Mouse (Mus musculus): ENCODE data around the gene Raly. TPM values are rescaled to one million over a fixed set of nuclear protein-coding genes. Genes with fewer than 3 reads are reported as not detected.

Raly gene
- polyA plus RNA-seq, 1 experiment from 2014 or later, result 20.5 TPM

GRCm38 (mm10) chr2:154751924-154752323 lies 39.0 kb upstream of the Raly start:
- no peak overlapping the region for H3K4me3 ChIP-seq (ENCODE audit: low read depth, low read length)
- no peak for ATAC-seq
- no peak overlapping the region for H3K4me2 ChIP-seq (replicated peaks; ENCODE audit: low read depth)
- no peak overlapping the region for H3K27ac ChIP-seq (ENCODE audit: low read depth, low read length)
- H3K36me3 ChIP-seq (ENCODE audit: control insufficient read depth, insufficient read depth), result no peaks in the 10 kb centered on the region
- no peaks in the 10 kb centered on the region for H3K4me1 ChIP-seq (replicated peaks; ENCODE audit: control insufficient read depth, insufficient read depth, low read length)
- H3K9ac ChIP-seq (ENCODE audit: low read depth, low read length), result no peak overlapping the region
- WGBS, result 51% methylated on average over 8 of the region's 8 CpGs
- no peaks in the 10 kb centered on the region for H3K27me3 ChIP-seq (replicated peaks; ENCODE audit: control insufficient read depth, insufficient read depth, low read length)
- H3K9me3 ChIP-seq (ENCODE audit: control insufficient read depth), result no peaks in the 10 kb centered on the region
- TF ChIP-seq CTCF (IDR thresholded peaks at IDR 0.05; ENCODE audit: low read depth), result no peak

GRCm38 (mm10) chr2:154754068-154754560 lies 36.8 kb upstream of the Raly start:
- no peaks in the 10 kb centered on the region for H3K27me3 ChIP-seq (replicated peaks; ENCODE audit: control insufficient read depth, insufficient read depth, low read length)
- H3K4me2 ChIP-seq (replicated peaks; ENCODE audit: low read depth), result no peak overlapping the region
- no peaks in the 10 kb centered on the region for H3K36me3 ChIP-seq (ENCODE audit: control insufficient read depth, insufficient read depth)
- no peaks in the 10 kb centered on the region for H3K9me3 ChIP-seq (ENCODE audit: control insufficient read depth)
- WGBS, result 86% methylated on average over 2 of the region's 2 CpGs
- no peak for ATAC-seq
- no peak overlapping the region for H3K4me3 ChIP-seq (ENCODE audit: low read depth, low read length)
- no peak overlapping the region for H3K9ac ChIP-seq (ENCODE audit: low read depth, low read length)
- no peak for TF ChIP-seq CTCF (IDR thresholded peaks at IDR 0.05; ENCODE audit: low read depth)
- H3K4me1 ChIP-seq (replicated peaks; ENCODE audit: control insufficient read depth, insufficient read depth, low read length), result no peaks in the 10 kb centered on the region
- H3K27ac ChIP-seq (ENCODE audit: low read depth, low read length), result no peak overlapping the region

- TF ChIP-seq CTCF (IDR thresholded peaks at IDR 0.05; ENCODE audit: low read depth), result peak; percentile 60
- H3K4me3 ChIP-seq (ENCODE audit: low read depth, low read length), result no peak overlapping the region
- H3K27me3 ChIP-seq (replicated peaks; ENCODE audit: control insufficient read depth, insufficient read depth, low read length), result no peaks in the 10 kb centered on the region
- H3K9me3 ChIP-seq (ENCODE audit: control insufficient read depth), result no peaks in the 10 kb centered on the region
- H3K4me2 ChIP-seq (replicated peaks; ENCODE audit: low read depth), result no peak overlapping the region
- H3K4me1 ChIP-seq (replicated peaks; ENCODE audit: control insufficient read depth, insufficient read depth, low read length), result no peaks in the 10 kb centered on the region
- 67% methylated on average over 6 of the region's 6 CpGs for WGBS
- H3K36me3 ChIP-seq (ENCODE audit: control insufficient read depth, insufficient read depth), result no peaks in the 10 kb centered on the region
- H3K9ac ChIP-seq (ENCODE audit: low read depth, low read length), result no peak overlapping the region
- no peak overlapping the region for H3K27ac ChIP-seq (ENCODE audit: low read depth, low read length)
- no peak for ATAC-seq
These were observed 35.1 kb upstream of the Raly start for GRCm38 (mm10) chr2:154755791-154756190.

- Histone ChIP-seq H3K27me3 (replicated peaks; ENCODE audit: control insufficient read depth, insufficient read depth, low read length) (no peaks in the 10 kb centered on the region), H3K9ac (ENCODE audit: low read depth, low read length) (no peak overlapping the region), H3K4me2 (replicated peaks; ENCODE audit: low read depth) (no peak overlapping the region), H3K4me3 (ENCODE audit: low read depth, low read length) (no peak overlapping the region), H3K4me1 (replicated peaks; ENCODE audit: control insufficient read depth, insufficient read depth, low read length) (no peaks in the 10 kb centered on the region), H3K36me3 (ENCODE audit: control insufficient read depth, insufficient read depth) (no peaks in the 10 kb centered on the region), H3K9me3 (ENCODE audit: control insufficient read depth) (no peaks in the 10 kb centered on the region), H3K27ac (ENCODE audit: low read depth, low read length) (no peak overlapping the region)
- no peak for TF ChIP-seq CTCF (IDR thresholded peaks at IDR 0.05; ENCODE audit: low read depth)
- WGBS, result 90% methylated on average over 5 of the region's 5 CpGs
- no peak for ATAC-seq
These were observed 33.2 kb upstream of the Raly start for GRCm38 (mm10) chr2:154757691-154758090.

GRCm38 (mm10) chr2:154758454-154758853 lies 32.4 kb upstream of the Raly start:
- WGBS, result 76% methylated on average over 1 of the region's 1 CpGs

GRCm38 (mm10) chr2:154763226-154763625 lies 27.7 kb upstream of the Raly start:
- H3K36me3 ChIP-seq (ENCODE audit: control insufficient read depth, insufficient read depth), result no peaks in the 10 kb centered on the region
- no peaks in the 10 kb centered on the region for H3K9me3 ChIP-seq (ENCODE audit: control insufficient read depth)
- no peak overlapping the region for H3K27ac ChIP-seq (ENCODE audit: low read depth, low read length)
- WGBS, result 58% methylated on average over 3 of the region's 3 CpGs
- no peak overlapping the region for H3K4me3 ChIP-seq (ENCODE audit: low read depth, low read length)
- no peak for TF ChIP-seq CTCF (IDR thresholded peaks at IDR 0.05; ENCODE audit: low read depth)
- H3K4me2 ChIP-seq (replicated peaks; ENCODE audit: low read depth), result no peak overlapping the region
- no peaks in the 10 kb centered on the region for H3K27me3 ChIP-seq (replicated peaks; ENCODE audit: control insufficient read depth, insufficient read depth, low read length)
- no peak for ATAC-seq
- no peak overlapping the region for H3K9ac ChIP-seq (ENCODE audit: low read depth, low read length)
- H3K4me1 ChIP-seq (replicated peaks; ENCODE audit: control insufficient read depth, insufficient read depth, low read length), result peaks cover 4% of the 10 kb centered on the region; the same call in 1 of the 2 replicates

More at GRCm38 (mm10) chr2:154758454-154758853, 32.4 kb upstream of the Raly start:
- H3K4me3 ChIP-seq (ENCODE audit: low read depth, low read length), result no peak overlapping the region
- no peak overlapping the region for H3K27ac ChIP-seq (ENCODE audit: low read depth, low read length)
- H3K27me3 ChIP-seq (replicated peaks; ENCODE audit: control insufficient read depth, insufficient read depth, low read length), result no peaks in the 10 kb centered on the region
- no peaks in the 10 kb centered on the region for H3K4me1 ChIP-seq (replicated peaks; ENCODE audit: control insufficient read depth, insufficient read depth, low read length)
- H3K9me3 ChIP-seq (ENCODE audit: control insufficient read depth), result no peaks in the 10 kb centered on the region
- no peak for TF ChIP-seq CTCF (IDR thresholded peaks at IDR 0.05; ENCODE audit: low read depth)
- no peak overlapping the region for H3K4me2 ChIP-seq (replicated peaks; ENCODE audit: low read depth)
- no peak for ATAC-seq
- H3K36me3 ChIP-seq (ENCODE audit: control insufficient read depth, insufficient read depth), result no peaks in the 10 kb centered on the region
- no peak overlapping the region for H3K9ac ChIP-seq (ENCODE audit: low read depth, low read length)
